Mouse (Mus musculus): ENCODE data around the gene Rbm34.
"Not testable (repeated sequence)": the region's sequence is repeated elsewhere in the genome, so short reads cannot be mapped to it uniquely, and the experiment has no call there.

The Rbm34 gene

DNA sequence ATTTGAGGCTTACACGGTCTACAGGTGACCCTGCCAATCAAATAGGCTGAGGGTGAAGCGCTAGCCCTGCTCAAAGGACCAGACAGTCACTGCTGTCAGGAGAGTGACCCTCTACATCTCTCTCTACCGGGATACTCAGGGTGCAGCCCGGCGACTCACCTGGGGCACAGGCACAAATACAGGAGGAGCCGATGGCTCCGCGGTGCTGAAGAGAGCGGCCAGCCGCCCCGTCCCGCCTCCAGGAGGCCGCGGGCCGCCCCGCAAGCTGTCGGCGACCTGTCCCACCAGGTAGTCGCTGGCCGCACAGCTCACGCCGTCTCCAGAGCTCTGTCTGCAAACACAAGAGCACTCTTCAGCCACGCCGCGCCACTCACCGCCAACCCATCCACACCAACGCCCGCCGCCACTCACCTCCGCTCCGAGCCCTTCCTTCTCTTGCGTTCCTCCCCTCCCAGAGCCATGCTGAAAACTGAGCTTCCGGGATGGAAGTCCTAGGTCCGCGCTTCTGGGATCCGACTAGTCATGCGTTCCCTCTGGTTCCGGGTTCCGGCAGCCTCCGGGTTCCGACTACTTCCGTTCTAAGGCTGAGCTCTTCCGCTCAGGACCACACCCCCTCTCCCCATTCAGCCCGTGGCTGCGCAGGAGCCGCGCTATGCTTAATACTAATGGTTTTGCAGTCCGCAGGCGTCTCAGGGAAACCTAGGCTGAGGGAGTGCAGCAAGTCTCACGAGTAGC lies at the start of gene Rbm34:
Gene Rbm34 (minus strand): TSS at position 493 of the 735 bp plus-strand sequence.
- DNase-seq (ENCODE audit: low spot score in 2 of 2): peak; percentile 90 to 93

DNA sequence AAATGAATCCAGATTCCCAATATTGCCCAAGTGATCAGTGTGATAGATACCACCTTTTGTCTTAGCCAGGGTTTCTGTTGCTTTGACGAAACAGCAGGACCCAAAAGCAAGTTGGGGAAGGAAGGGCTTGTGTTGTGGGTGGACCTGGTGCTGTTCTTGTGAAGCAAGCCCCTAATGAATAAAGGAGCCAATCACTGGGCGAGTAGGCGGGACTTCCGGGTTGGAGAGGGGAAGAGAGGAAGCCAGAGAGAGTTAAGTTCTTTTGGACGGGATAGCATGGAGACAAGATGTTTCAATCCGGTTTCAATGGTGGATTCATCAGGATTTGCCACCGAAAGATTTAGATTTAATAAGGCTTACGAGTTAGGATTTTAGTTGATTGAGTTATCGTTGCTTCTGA lies 40.8 kb upstream of the Rbm34 start:
- DNase-seq (ENCODE audit: low spot score in 2 of 2): no peak

DNA sequence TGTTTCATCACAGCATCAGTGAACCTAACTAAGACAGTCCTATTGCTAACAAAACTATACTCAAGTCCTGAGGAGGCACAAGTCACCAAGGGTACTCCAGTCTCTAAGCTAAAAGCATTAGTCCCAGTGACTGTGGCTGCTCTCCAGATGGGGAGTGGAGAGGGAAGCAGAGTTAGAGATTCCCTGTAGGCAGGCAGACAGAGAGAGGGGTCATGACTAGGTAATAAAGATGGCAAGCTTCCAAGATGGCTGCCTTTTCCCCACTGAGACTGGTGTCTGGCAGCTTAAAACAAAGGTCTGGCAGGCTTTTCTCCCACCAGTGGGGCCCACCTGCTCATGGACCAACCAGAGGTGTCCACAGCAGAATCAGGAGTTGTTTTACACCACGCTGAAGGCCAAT lies 23.6 kb upstream of the Rbm34 start:
- no peak for DNase-seq (ENCODE audit: low spot score in 2 of 2)

DNA sequence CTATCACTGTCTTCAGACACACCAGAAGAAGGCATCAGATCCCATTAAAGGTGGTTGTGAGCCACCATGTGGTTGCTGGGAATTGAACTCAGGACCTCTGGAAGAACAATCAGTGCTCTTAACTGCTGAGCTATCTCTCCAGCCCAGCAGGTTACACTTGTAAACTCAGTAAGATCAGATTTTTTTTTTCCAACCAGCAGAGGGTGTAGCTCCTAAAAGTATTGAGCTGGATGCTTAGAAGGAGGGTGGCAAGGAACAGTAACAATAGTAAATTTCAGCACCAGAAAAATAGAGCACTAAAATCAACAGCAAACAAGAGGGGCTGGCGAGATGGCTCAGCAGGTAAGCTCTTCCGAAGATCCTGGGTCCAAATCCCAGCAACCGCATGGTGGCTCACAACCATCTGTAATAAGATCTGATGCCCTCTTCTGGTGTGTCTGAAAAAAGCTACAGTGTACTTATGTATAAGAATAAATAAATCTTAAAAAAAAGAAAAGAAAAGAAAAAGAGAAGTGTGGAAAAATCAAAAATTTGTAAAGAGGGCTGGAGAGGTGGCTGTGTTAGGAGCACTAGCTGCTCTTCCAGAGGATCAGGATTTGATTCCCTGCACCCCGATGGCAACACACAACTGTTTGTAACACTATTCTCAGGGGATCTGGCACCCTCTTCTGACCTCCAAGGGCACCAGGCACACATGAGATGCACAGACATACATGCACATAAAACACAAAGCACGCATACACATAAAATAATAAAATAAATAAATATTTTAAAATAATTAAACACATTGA lies 18.7 kb upstream of the Rbm34 start:
- DNase-seq (ENCODE audit: low spot score in 2 of 2): no peak

DNA sequence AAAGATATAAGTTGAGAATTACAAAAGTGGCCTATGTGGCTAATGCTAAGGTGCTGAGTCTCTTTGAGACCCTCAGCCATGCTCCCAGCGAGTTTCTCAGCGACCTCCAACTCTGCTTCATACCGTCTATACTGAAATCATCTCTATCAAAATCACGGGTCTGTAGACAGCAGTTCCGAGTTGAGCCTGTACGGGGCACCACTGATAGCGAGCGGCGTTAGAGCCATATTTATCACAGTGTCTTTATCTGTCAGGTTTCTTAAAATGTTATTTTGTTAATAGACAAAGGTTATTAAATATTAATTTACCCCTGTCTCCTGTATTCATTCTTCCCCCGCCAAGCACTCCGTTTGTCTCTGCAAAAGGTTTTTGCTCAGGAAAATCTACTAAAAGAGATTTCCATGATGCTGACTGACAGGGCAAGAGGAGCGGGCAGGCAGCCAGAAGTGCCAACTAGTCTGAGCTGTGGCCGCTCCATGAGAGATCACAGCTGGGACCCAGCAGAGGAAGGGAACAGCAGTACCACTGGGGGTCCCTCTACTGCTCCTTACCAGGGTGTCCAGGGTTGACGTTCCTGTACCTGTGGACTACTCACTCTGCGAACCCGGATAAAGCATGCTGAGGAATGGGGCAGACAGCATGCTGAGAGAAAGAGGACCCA lies 17.6 kb upstream of the Rbm34 start:
- no peak for DNase-seq (ENCODE audit: low spot score in 2 of 2)

DNA sequence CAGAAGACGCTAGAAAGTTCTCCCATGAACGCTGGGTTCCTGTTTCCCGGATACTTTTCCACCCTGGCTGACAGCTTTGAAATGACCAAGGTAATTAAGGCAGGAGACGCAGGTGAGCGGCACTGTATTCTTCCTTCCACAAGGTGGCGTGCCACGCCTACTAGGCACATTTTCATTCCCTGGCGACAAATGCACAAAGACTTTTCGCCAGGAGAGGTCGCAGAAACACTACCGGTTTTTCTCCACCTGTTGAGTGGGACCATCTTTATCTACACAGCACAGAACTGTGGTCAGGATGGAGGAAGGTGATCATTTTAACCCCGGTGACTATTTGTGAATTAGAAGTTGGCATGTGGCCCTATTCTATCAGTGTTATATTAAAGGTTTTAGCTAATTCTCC lies 15.6 kb upstream of the Rbm34 start:
- DNase-seq (ENCODE audit: low spot score in 2 of 2): peak; percentile 81

DNA sequence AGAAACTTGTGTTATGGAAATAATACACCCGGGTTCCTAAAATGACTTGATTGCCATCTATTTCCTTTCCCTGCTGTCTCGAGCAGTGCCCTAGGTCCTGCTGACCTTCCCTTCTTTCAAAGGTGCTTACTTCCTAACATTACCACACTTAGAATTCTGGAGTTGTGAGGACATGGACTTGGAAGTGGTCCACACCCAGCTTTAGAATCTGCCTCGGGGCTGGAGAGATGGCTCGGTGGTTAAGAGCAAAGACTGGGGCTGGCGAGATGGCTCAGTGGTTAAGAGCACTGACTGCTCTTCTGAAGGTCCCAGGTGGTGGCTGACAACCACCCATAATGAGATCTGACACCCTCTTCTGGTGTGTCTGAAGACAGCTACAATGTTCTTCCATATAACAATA lies 9.2 kb upstream of the Rbm34 start:
- no peak for DNase-seq (ENCODE audit: low spot score in 2 of 2)

DNA sequence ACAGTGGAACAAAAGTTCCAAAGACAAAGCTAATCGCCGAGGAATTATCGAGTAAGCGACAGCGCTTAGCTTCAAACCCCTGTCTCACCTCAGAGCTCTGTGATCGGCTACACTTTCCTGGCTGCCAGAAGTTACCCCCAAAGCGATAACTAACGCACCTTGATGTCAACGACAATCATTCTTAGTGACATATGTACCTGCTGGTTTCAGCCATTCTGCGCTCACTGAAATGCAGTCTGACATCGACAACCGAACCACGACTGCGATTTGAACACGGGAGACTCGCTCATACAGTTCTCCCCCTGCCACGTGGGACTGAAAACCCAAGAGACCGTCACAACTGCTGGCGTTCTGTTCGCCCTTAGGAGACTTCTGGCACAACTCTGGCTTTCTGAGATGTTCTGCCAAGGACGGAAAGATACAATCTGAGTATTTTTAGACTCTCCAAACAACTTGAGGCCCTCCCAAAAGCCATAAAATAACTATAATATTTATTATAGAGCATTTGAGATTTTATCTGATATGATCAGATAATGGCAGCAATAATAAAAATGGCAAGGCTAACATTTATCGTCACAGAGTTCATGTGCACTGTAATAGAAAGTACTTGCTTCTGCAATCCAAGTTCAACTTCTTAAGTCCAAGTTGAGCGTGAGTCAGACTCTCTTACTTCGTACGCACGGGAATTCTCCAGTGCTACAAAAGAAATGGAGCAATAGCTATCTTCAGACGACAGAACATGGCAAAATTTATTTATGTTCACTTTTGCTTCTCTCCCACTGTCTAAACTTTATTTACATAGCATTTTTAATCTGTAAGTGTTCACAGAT lies 8.4 kb upstream of the Rbm34 start:
- DNase-seq (ENCODE audit: low spot score in 2 of 2): peak; percentile 36 to 45

DNA sequence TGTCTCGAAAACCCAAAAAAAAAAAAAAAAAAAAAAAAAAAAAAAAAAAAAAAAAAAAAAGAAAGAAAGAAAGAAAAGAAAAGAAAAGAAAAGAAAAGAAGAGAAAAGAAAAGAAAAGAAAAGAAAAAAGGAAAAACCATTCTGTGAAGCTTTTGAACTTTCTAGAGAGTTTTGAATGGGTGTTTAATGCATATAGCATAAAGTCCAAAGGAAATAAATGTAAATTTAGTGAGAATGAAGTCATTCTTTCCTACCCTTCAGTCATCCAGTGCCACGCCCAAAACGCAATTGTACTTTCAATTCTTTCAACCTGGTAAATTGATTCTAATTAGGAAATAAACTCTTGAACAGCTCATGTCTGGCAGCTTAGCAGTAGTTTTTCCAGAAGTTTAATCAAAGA lies 7.7 kb upstream of the Rbm34 start:
- DNase-seq (ENCODE audit: low spot score in 2 of 2): not testable (repeated sequence)

DNA sequence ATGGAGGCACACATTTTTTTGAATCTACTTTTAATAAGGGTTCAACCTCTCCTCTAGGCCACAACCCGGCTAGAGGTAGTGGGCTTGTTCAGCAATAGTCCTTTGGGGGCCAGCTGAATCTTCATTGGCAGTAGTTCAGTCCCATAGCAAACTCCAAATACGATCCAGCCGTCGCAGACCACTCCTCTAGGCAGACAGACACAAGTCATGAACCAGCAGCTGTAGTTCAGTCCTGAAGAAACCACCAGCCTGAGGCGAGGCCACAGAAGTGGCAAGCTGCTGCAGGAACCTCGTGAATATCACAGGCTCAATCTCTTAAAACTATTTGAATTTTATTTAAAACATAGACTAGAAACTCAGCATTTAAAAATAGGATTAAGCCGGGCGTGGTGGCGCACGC lies 7.2 kb upstream of the Rbm34 start:
- DNase-seq (ENCODE audit: low spot score in 2 of 2): no peak

DNA sequence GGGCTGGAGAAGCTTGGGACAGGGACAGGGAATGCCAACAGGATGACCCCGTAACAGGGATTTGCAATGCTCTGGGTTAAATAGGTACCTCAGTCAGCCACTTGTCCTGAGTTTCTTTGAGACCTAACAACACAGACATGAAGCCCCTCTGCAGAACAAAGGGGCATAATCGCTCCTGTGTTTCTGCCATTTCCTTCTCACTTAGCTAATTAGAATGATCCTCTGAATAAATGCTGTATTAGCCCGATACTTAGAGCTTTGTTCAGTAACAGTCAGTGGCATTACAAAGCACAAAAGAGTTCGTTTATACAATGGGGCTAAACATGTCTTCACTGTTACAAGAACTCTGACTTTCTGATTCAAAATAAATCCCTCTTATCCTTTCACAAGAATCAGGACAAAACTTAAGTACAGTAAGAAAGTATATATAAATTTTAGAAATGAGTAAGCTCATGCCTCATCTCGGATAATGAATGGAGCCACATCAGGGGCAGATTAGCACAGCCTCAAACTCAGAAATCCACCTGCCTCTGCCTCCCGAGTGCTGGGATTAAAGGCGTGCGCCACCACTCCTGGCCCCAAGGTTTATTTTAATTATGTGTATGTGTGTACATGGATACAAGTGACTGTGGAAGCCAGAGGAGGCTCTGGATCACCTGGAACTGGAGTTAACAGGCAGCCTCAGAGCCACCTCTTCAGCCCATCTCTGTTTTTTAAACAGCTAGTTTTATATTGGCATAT lies 5.9 kb upstream of the Rbm34 start:
- no peak for DNase-seq (ENCODE audit: low spot score in 2 of 2)

DNA sequence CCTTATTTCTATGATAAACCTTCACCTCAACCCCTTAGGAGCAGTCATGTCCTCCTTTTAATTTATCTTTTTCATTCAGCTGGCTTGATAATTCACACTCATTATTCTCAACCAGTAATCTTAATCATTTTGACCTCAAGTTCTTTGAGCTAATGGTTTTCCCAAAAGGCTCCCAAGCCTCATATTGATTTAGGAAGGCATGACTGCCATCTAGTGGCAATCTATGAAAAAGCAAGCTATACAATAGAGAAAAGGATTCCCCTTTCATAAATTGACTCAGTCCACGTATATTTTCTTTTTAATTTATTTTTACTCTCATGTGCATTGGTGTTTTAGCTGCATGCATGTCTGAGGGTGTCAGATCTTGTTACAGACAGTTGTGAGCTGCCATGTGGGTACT lies 4.8 kb upstream of the Rbm34 start:
- DNase-seq (ENCODE audit: low spot score in 2 of 2): no peak

DNA sequence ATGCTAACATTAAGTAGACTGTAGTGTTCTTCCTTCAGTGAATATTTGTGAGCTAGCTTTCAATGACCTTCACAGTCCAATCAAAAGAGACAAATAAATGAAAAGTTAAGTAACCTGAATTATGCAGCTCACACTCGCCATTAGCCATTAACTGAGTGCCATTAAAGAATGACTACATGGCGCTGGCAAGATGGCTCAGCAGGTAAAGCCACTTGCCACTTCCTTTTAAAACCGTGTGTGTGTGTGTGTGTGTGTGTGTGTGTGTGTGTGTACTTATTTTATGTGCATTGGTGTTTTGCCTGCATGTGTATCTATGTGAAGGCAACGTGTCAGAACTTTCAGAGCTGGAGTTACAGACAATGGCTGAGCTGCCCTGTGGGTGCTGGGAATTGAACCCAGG lies 3.6 kb upstream of the Rbm34 start:
- no peak for DNase-seq (ENCODE audit: low spot score in 2 of 2)

DNA sequence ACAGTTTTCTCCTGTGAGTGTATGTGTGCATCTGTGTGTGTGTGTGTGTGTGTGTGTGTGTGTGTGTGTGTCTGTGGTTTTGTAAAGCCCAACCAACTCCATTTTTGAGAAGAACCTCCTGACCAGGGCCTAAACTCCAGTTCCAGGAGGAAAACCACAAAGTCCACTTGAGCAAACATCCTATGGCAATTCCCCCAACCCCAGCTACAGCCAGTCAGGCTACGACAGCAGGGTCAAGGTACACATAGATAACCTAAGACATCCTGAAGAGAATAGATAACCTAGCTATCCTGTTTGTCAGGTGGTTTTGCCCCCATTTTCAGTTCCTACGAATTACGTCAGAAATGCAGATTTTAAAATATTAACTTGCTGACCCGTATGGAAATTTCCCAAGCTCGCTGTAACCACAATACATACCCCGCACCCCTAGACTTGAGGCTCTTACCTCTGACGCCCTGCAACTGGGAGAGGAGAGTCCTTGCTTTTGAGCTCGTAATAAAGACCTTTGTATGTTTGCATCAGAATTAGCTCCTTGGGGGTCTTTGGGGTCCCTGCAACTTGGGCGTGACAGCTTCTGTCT lies 2.9 kb upstream of the Rbm34 start:
- no peak for DNase-seq (ENCODE audit: low spot score in 2 of 2)

DNA sequence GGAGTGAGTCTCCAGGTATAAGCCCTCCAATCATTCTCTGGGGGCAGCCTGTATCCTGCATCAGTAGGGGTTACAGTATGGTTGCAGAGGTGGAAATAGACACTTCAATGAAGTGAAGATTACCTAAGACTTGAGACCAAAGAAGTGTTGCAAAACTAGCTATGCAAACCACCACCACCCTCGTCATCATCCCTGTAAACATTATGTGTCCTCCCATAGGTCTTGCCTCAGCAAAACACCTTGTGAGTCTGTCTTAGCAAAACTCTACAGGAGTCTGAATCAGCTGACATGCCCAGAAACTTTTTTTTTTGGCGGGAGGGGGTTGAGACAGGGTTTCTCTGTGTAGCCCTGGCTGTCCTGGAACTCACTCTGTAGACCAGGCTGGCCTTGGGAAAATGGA lies 1.8 kb upstream of the Rbm34 start:
- DNase-seq (ENCODE audit: low spot score in 2 of 2): no peak

DNA sequence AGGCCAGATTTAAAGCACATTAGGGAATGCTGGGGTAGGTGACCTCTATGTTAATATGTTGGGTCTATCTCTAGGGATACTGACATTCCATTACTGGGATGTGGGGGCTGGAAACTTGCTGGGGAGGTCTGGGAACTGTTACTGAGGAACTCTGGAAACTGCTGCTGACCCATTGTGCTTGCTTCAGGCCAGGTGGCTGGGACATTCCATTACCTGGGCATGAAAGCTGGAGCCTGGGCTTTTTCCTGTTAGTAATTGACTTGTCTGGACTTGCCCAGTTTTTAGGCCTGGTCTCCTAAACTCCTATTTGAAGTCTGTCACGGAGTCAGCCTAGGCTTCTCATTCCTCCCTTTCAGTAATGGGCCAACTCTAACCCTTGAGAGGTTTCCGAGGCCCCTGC lies 1.2 kb upstream of the Rbm34 start:
- no peak for DNase-seq (ENCODE audit: low spot score in 2 of 2)

DNA sequence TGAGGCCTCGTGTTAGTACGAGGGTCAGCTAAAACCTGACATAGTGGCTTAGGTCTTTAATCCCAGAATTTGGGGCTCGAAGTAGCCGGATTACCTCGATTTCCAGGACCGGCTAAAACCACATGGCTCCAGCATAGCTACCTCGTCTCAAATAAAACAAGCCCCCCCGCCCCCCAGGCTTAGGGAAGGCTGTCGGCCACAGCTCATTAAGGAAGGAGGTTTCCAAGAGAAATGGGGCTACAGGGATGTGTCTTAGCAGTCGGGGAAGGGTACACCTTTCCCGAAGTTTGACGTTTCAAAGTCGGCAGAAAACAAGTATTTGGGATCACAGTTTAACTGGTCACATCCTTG lies 418 bp upstream of the Rbm34 start:
- no peak for DNase-seq (ENCODE audit: low spot score in 2 of 2)

DNA sequence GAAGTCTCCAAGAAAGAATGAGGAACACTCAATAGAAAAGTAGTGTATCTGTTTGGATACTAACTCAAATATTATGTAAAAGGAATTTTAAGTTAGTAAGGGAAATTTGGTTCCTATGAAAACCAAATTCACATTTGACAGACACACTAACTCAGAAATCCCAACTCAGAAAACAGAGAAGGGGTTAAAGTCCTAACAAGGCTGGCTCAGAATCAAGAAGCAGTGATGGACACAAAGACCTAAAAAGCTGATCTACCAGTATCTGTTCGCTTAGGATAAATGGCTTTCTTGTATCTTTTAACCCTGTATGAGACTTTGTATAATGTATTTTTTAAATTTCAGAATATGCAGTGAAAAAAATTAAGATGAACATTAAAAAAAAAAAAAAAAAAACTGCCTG lies 1.3 kb downstream of the Rbm34 start:
- DNase-seq (ENCODE audit: low spot score in 2 of 2): no peak

DNA sequence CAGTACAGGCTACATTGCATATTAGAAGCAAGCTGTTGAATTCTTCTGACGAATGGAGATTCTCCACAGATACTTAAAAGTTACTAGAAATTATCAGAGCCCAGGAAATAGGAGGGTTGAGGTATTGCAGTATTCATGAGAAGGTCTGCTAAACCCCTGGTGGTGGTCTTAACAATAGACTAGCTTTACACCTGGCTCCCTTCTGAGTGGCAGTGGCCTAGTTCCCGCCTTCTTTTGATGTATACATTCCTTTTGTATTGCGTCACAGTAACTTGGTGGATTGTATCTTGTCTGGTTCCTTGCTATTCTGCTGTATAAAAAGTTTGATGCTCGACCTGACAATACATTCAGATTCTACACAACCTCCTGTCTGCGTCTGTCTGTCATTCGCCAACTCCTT lies 2.8 kb downstream of the Rbm34 start:
- DNase-seq (ENCODE audit: low spot score in 2 of 2): no peak

DNA sequence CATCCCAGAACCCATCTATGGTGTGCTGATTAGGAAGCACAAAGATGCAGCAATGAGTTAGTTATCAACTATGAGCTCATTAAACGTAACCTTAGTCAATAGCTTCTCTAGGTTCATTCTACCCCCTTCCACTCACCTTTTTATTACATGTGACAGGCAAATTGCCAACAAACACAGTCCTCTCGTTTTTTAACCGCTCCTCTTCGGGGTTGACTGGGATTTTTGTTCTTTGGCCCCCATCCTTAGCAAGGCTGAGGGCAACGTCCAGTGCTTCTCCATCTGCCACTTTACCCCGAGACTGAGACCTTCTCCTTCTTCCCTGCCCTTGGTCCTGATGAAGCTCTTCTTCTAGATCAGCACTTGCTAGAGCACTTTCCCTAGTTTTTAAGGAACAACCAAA lies 5.6 kb downstream of the Rbm34 start:
- DNase-seq (ENCODE audit: low spot score in 2 of 2): no peak

DNA sequence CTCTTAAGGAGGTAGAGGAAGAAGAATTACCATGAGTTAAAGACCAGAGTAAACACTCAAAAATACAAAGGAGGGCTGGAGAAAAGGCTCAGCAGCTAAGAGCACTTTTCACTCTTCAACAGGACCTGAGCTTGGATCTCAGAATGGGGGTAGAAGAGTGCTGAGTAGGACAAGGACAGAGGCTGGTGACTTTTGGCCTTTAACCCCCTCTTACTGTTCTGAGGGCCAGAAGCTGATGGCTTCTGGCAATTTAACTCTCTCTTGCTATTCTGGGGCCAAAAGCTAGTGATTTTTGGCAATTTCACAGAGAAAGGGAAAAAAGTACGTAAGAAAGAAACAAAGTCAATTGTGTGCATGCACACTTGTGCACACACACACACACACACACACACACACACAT lies 8.0 kb downstream of the Rbm34 start:
- DNase-seq (ENCODE audit: low spot score in 2 of 2): no peak
